Mouse (Mus musculus) myocyte (in vitro differentiated cells): Measurements from ENCODE around the gene Mss51. TPM values are rescaled to one million over a fixed set of nuclear protein-coding genes. Genes with fewer than 3 reads are reported as not detected.

Experiments
- H3K27me3 ChIP-seq: one replicate; pipeline ENCODE4 v1.6.1; 2011; ENCODE audit not compliant: control insufficient read depth, insufficient read depth, insufficient read length
- H3K36me3 ChIP-seq: one replicate; pipeline ENCODE4 v1.6.1; 2011; ENCODE audit not compliant: control insufficient read depth, insufficient read depth
- H3K4me2 ChIP-seq: one replicate; pipeline ENCODE4 v1.6.1; 2011; ENCODE audit warnings: low read depth, control low read depth
- H3K4me3 ChIP-seq: one replicate; pipeline ENCODE4 v1.5.1; 2011; ENCODE audit warnings: mild to moderate bottlenecking, control low read depth, moderate library complexity
- H3K79me2 ChIP-seq: one replicate; pipeline ENCODE4 v1.6.1; 2011; ENCODE audit not compliant: control insufficient read depth, insufficient read depth
- H3ac ChIP-seq: one replicate; pipeline ENCODE4 v1.6.1; 2011; ENCODE audit not compliant: control insufficient read depth, insufficient read length
- CEBPB ChIP-seq: IDR thresholded peaks from 2 replicates; pipeline ENCODE4 v1.6.1; 2011; ENCODE audit warnings: mild to moderate bottlenecking, moderate library complexity; ENCODE audit not compliant: poor library complexity, insufficient read depth, severe bottlenecking
- E2F4 ChIP-seq: IDR thresholded peaks from one replicate; pipeline ENCODE4 v1.6.1; 2011; ENCODE audit warnings: mild to moderate bottlenecking, control low read depth, moderate library complexity; ENCODE audit not compliant: insufficient read depth
- MAX ChIP-seq: IDR thresholded peaks from one replicate; pipeline ENCODE4 v1.6.1; 2011; ENCODE audit warnings: low read depth, mild to moderate bottlenecking, control low read depth
- MYOD1 ChIP-seq, 3 experiments: IDR thresholded peaks; one replicate each; pipeline ENCODE4 v1.6.1; 2011; ENCODE audit warnings: control low read depth in 2 of 3, low read depth in 2 of 3, mild to moderate bottlenecking in 2 of 3, moderate library complexity in 1 of 3; ENCODE audit not compliant: insufficient read length in 2 of 3, control insufficient read depth in 1 of 3
- MYOG ChIP-seq, 3 experiments: IDR thresholded peaks; one replicate each; pipeline ENCODE4 v1.6.1; 2011; ENCODE audit warnings: control low read depth in 2 of 3, low read depth in 2 of 3, mild to moderate bottlenecking in 2 of 3; ENCODE audit not compliant: insufficient read length in 2 of 3, control insufficient read depth in 1 of 3, insufficient read depth in 1 of 3
- POLR2A ChIP-seq: IDR thresholded peaks from one replicate; pipeline ENCODE4 v1.6.1; 2011; ENCODE audit warnings: low read depth, mild to moderate bottlenecking, control low read depth, moderate library complexity; ENCODE audit not compliant: insufficient read length
- POLR2AphosphoS2 ChIP-seq: IDR thresholded peaks from one replicate; pipeline ENCODE4 v1.6.1; 2011; ENCODE audit warnings: low read depth, control low read depth; ENCODE audit not compliant: insufficient read length
- REST ChIP-seq: IDR thresholded peaks from one replicate; pipeline ENCODE4 v1.6.1; 2011; ENCODE audit warnings: mild to moderate bottlenecking, control low read depth, moderate library complexity; ENCODE audit not compliant: insufficient read depth, insufficient read length
- SRF ChIP-seq: IDR thresholded peaks from one replicate; pipeline ENCODE4 v1.6.1; 2011; ENCODE audit warnings: low read depth; ENCODE audit not compliant: control insufficient read depth, insufficient read length
- TCF12 ChIP-seq: IDR thresholded peaks from one replicate; pipeline ENCODE4 v1.6.1; 2011; ENCODE audit warnings: mild to moderate bottlenecking, control low read depth; ENCODE audit not compliant: poor library complexity, insufficient read depth, severe bottlenecking
- TCF3 ChIP-seq: IDR thresholded peaks from one replicate; pipeline ENCODE4 v1.6.1; 2011; ENCODE audit warnings: low read depth, control low read depth; ENCODE audit not compliant: insufficient read length
- USF1 ChIP-seq: IDR thresholded peaks from one replicate; pipeline ENCODE4 v1.6.1; 2011; ENCODE audit warnings: low read depth, mild to moderate bottlenecking, control low read depth, moderate library complexity
- polyA plus RNA-seq: library from polyadenylated mRNA; unstranded; fragments of >200 nt; fragmentation: generic; extraction: Trizol; gene quantifications from one replicate; pipeline ENCODE4 v1.2.1, GENCODE M21; 2012; ENCODE audit warnings: missing spikeins

Gene Mss51
- polyA plus RNA-seq, 1 experiment, result 7.2 TPM

GRCm38 (mm10) chr14:20458378-20458777 lies 38.3 kb downstream of the Mss51 start:
- Histone ChIP-seq H3K27me3 (no peaks in the 10 kb centered on the region), H3K79me2 (no peaks in the 10 kb centered on the region), H3K36me3 (peaks cover 80% of the 10 kb centered on the region), H3K4me3 (no peak overlapping the region), H3K4me2 (no peak overlapping the region), H3ac (no peak overlapping the region)
- TF ChIP-seq TCF3 (no peak), SRF (no peak), MYOD1 (IDR thresholded peaks at IDR 0.05; ENCODE audit: control insufficient read depth in 1 of 3, insufficient read length in 2 of 3, low read depth in 2 of 3) (no peak), POLR2A (no peak), MYOG (IDR thresholded peaks at IDR 0.05; ENCODE audit: control insufficient read depth in 1 of 3, insufficient read depth in 1 of 3, insufficient read length in 2 of 3, low read depth in 2 of 3) (no peak), CEBPB (no peak), USF1 (no peak), MAX (no peak), E2F4 (no peak), TCF12 (no peak), POLR2AphosphoS2 (no peak), REST (no peak)

- Histone ChIP-seq H3K36me3 (peaks cover 33% of the 10 kb centered on the region), H3K4me3 (no peak overlapping the region), H3K4me2 (no peak overlapping the region), H3K27me3 (no peaks in the 10 kb centered on the region), H3K79me2 (no peaks in the 10 kb centered on the region), H3ac (no peak overlapping the region)
- TF ChIP-seq MYOD1 (IDR thresholded peaks at IDR 0.05; ENCODE audit: control insufficient read depth in 1 of 3, insufficient read length in 2 of 3, low read depth in 2 of 3) (no peak), CEBPB (no peak), E2F4 (no peak), REST (no peak), POLR2A (no peak)
Observed at GRCm38 (mm10) chr14:20452929-20453328, 43.8 kb downstream of the Mss51 start.

DNA sequence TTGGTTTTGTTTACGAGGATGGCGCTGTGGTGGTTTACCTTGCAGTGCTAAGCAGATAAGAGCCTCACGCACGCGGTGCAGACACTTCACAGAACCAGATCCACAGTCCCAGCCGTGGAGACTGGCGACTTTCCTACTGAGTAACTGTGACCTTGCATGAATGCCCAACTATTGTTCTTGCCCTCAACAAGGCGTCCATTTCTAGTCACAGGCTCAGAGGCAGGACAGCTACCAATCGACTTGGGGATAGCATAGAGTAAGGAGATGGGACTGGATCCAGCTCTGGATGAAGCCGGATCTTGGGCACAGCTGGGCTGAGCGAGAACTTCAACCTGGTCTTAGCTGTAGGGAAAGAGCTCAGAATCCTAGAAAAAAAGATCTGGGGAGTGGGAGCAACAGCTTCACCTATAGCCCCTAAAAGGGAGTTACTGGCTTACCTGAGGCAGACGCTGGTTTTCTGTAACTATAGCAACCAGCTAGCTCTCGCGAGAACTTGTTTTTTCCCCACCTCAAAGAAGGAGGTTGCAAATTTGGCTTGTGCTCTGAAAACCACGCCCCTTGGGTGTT lies 44.9 kb downstream of the Mss51 start, which contains the start of gene Cfap70:
TSS of gene Cfap70 (minus strand) at position 462 of the 567 bp plus-strand sequence.
- TF ChIP-seq POLR2A (no peak), SRF (no peak), TCF12 (no peak), E2F4 (no peak), TCF3 (no peak), POLR2AphosphoS2 (no peak), MAX (no peak)
- H3K36me3 ChIP-seq, result peaks cover 25% of the 10 kb centered on the region
- no peaks in the 10 kb centered on the region for H3K27me3 ChIP-seq
- H3K79me2 ChIP-seq, result no peaks in the 10 kb centered on the region
- H3K4me2 ChIP-seq, result no peak within 1 kb of the TSS
- no peak within 1 kb of the TSS for H3ac ChIP-seq
- no peak within 1 kb of the TSS for H3K4me3 ChIP-seq

GRCm38 (mm10) chr14:20451302-20451701 lies 45.4 kb downstream of the Mss51 start:
- TF ChIP-seq REST (no peak), TCF12 (no peak), POLR2AphosphoS2 (no peak), SRF (no peak), TCF3 (no peak), MAX (no peak)
- no peak overlapping the region for H3K4me3 ChIP-seq
- H3K79me2 ChIP-seq, result no peaks in the 10 kb centered on the region
- H3K4me2 ChIP-seq, result no peak overlapping the region
- H3ac ChIP-seq, result no peak overlapping the region
- H3K27me3 ChIP-seq, result no peaks in the 10 kb centered on the region
- H3K36me3 ChIP-seq, result peaks cover 21% of the 10 kb centered on the region

DNA sequence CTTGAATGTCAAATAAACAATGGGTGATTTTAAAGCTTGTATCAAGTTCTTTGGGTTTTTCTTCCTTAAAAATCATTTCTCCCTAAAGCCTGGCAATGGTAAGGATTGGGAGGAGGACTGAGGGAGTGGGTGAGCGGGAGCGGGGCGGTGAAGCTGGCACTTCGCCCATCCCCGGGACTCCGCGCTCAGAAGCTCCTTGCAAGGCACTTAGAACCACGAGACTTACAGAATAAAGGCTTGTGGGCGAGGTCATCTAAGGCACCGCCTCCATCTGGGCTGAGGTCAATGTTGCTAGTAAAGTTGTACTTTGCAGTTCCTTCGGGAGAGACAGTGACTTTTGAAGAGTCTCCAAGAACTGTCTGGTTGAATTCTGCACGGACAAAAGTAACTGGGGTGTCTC lies 49.5 kb downstream of the Mss51 start:
- Histone ChIP-seq H3K27me3 (no peaks in the 10 kb centered on the region), H3K4me2 (no peak overlapping the region), H3ac (no peak overlapping the region), H3K36me3 (no peaks in the 10 kb centered on the region), H3K4me3 (no peak overlapping the region), H3K79me2 (no peaks in the 10 kb centered on the region)
- no peak for TF ChIP-seq SRF

DNA sequence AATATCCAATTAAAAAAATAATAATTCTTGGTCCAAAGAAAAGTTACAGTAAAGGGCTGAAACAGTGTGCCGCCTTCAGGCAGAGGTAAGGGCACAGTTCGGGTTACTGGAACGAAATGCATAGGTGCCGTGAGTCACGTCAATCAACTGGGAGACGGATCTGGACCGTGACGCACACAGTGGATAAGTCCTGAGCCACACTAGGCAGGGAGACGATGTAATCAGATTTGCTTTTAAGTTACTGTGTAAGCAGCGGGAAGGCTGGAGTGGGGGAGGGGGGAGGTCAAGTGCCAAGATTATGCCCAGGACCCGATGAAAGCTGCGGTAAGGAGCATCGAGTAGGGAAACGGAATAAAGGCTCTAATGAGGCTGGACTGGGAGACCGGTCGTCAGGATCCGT lies 54.4 kb downstream of the Mss51 start:
- no peaks in the 10 kb centered on the region for H3K79me2 ChIP-seq
- H3K4me3 ChIP-seq, result no peak overlapping the region
- TF ChIP-seq TCF12 (no peak), MAX (no peak), E2F4 (no peak), MYOD1 (IDR thresholded peaks at IDR 0.05; ENCODE audit: control insufficient read depth in 1 of 3, insufficient read length in 2 of 3, low read depth in 2 of 3) (no peak), SRF (no peak), CEBPB (no peak), POLR2A (no peak), TCF3 (no peak), POLR2AphosphoS2 (no peak), REST (no peak), USF1 (no peak), MYOG (IDR thresholded peaks at IDR 0.05; ENCODE audit: control insufficient read depth in 1 of 3, insufficient read depth in 1 of 3, insufficient read length in 2 of 3, low read depth in 2 of 3) (no peak)

More for the DNA sequence above, 54.4 kb downstream of the Mss51 start:
- Histone ChIP-seq H3K4me2 (no peak overlapping the region), H3ac (no peak overlapping the region), H3K27me3 (no peaks in the 10 kb centered on the region), H3K36me3 (no peaks in the 10 kb centered on the region)
